Mouse (Mus musculus) cerebellum, postnatal 36 days (tissue): ENCODE measurements at regions not wholly inside any gene's neighbourhood (a gene's known extent, or its start where the extent isn't known, plus 50 kb on each side); places are given as distances from the start of the nearest gene placed in this dataset.
"Not testable (repeated sequence)": the region's sequence is repeated elsewhere in the genome, so short reads cannot be mapped to it uniquely, and the experiment has no call there.

Experiments
- DNase-seq, 2 experiments: peaks; one replicate each; pipeline ENCODE4 v3.0.0; 2021 to 2022; ENCODE audit warnings: mixed read lengths in 2 of 2

DNA sequence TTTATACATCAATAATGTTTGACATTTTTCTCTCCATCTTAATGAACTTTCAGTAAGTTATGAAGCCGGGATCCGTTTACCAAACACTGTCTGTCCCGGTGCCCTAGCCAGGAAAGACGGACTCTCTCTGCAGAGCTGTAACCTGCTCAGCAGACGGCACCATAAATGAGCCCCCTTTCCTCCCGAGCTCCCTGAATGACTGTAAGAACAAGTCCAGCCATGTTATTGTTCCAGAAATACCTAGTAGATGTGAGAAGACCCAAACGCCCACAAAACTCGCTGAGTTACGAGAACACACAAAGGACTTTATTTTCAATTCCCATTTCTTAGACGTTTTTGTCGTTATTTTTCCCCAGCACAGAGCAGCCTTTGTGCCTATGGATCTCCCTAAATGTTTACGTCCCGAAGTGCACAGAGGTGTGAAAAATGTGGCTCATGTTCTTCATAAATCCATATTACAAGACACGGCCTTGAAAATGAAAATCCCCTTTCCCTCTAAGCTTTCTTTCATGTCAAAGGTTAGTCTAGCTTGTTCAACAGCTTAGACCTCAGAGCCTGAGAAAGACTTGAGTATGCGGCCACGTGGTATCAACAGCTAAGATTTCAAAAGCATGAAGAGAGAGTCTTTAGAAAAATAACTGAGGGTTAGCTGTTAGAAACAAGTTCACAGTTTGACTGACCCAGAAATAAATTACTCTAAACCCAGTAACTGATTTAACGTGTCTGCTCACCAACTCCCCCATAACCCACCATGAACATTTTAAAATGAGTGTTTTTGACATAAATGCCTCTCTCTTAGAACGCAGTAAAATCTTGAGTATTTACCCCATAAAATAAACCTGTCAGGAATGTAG, 125.8 kb upstream of the Intu start:
- DNase-seq = no peak

DNA sequence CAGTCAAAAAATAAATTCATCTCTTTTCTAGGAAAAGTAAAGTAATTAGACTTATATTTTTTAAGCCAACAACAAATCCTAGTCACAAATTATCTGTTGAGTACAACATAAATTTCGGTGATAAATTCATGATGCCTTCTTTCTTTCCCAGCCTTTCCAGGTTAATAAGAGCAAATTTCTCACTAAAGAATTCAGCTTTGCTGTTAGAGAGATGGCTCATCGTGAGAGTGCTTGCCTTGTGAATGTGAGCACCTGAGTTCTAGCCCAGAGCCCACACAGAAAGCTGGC, 125.2 kb upstream of the Intu start:
- no peak for DNase-seq

DNA sequence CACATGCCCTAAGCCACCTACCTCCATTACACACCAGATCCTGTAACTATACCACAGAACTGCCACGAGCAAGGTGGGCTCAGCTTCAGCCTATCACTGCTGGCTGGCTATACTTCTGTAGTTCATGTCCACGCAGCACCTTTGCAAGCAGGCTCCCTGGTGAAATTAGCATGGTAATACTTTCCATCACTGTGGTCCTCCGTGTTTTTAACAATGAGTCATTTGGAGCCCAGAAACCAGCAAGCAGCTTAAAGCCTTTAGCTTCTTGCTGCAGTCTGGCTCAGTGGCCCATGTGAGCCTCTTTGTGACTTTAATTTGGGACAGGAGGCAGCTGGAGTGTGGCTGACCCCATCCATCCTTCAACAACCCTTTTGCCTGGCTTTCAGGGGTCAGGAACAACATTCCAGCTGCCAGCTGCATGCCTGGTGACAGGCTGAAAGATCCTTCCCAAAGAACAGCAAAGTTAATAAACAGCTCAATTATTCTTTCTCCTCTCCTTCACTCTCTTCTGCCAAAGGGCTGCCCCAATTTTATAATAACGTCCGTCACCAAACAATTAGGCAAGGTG, 122.1 kb upstream of the Intu start:
- no peak for DNase-seq

DNA sequence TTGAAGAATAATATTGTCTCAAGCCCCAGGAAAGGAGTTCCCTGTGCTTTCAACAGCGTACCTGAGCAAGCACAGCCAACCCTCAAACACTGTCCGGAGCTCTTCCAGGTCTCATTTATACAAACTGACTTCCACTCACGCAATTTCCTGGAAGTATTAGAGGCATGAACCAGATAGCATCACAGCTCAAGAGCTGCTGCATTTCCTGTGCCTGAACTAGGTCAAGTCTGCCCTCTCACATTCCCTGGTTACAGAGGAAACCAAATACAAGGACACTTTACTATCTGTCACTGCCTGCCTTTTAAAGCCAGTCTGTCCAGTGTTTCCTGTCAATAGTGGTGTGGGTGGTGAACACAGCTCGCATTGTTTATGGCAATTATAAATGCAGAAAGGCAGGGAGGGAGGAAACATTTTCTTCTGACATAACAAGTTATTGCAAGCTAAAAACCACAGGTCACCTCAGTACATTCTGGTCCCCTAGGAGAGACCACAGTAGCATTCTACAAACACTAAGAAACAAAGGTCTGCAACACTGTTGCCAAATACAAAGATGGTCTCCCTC, 120.3 kb upstream of the Intu start:
- DNase-seq = no peak

DNA sequence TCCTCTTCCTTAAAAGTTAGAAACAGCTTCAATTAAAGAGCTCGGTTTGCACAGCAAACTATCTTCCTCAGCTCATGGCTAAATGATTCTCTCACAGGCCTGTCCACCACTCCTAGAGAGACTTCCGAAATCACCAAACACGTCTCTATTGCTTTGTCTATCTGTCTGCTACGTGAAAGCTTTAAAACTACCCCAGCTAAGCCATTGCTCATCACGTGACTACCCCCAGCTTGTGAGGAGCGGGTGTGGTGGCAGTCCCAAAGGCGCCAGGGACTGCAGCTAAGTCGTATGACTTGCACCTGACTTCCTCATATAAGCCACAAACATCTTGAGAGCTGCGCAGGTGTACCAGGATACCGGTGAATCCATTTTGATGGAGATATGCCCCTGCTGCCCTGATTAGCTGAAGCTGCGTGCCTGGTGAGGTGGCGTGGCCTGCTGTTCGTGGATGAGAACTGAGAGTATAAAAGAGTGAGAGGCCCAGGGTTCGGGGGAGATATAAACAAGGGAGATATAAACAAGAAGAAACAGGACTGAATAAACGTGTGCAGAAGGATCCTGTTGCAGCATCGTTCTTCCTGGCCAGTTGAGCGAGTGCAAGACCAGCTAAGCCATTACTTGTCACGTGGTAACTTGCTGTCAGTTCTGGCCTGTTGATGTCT, 105.8 kb upstream of the Intu start:
- not testable (repeated sequence) for DNase-seq

DNA sequence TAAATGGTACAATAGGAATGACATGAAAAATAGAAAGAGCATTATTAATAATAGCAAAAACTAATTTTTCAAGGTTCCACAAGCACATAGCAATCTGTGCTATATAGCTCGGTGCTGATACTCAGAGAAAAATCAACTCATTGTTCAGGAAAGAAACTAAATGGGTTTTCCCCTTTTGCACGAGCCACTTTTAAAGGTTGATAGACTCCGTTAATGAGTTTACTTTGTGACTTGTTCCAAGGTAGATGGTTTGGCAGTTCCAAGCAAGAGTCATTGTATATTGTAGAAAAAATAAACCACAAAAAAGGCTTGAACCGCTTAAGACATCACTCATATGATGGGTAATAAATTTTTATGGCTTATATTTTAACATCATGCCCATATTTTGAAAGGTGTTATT, 105.0 kb upstream of the Intu start:
- no peak for DNase-seq

DNA sequence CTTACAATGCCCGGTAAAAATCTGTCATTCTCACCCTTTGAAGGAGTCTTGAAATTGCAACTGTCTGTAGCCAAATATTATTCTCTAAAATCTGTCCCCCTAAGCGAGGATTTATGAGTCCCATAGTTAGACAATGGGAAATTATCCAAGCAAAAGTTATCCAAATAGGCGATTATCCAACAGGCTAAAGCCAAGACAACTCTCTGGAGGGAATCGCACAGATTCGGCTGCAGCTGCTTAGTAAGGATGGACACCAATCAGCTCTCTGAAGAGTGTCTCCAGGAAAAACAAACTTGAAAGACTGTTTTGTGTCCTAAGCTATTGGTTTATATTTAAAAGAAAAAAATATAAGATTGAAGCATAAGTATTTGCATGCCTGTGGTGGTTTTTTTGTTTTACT, 103.1 kb upstream of the Intu start:
- no peak for DNase-seq

DNA sequence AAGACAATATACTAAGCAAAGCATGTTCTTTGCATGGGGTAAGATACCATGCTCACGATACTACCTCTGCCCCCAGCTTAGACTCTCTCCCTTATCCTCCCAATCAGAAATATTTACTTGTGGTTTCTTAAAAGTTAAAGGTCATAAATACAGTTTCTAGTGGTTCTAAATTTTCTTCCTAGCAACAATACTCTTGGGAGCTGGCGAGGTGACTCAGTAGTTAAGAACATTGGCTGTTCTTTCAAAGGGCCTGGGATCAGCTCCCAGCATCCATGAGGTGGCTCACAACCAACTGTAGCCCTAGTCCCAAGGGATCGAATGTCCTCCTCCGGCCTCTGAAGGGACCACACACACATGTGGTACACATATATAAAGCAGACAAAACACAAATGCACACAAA, 92.8 kb upstream of the Intu start:
- DNase-seq = no peak

DNA sequence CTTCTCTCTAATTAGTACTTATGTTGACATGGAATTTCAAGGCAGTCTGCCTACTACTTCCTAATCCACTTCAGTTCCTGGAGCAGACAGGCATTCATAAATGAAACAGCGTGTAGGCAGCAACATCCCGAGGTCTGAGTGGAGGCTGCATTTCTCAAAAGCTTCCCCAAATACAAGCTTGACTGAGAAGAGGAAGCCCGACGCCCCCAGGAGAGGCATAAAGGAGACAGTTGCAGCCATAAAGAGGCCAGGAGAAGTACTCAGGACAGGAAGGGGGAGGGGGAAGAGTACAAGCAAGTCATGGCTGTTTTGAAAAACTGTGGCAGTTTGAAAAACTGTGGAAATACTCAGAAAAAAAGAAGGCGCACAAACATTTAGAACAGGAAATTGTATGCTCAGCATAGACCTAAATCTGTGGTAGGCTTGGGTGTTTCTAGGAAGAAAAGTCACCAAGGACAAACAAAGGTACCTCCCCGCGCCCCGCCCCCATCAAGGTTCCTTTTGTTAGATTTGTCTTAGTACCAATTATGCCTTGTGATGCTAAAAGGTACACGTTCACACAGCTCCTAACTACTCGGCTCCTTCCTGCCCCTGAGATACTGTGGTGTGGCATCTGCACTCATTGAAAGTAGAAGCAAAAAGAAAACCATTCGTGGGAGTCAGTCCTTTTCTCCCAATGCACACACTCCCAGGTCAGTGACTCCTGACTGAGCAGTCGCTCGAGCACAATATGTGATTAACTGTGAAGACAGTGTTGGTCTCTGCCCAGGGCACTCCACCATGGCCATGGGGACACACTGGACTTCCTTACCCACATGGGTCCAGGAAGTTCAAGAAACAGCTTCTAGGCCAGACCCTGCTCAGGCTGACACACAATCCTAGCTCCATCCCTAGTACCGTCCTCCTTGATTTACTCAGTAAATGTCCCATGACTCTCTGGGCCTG, 89.7 kb upstream of the Intu start:
- no peak for DNase-seq

DNA sequence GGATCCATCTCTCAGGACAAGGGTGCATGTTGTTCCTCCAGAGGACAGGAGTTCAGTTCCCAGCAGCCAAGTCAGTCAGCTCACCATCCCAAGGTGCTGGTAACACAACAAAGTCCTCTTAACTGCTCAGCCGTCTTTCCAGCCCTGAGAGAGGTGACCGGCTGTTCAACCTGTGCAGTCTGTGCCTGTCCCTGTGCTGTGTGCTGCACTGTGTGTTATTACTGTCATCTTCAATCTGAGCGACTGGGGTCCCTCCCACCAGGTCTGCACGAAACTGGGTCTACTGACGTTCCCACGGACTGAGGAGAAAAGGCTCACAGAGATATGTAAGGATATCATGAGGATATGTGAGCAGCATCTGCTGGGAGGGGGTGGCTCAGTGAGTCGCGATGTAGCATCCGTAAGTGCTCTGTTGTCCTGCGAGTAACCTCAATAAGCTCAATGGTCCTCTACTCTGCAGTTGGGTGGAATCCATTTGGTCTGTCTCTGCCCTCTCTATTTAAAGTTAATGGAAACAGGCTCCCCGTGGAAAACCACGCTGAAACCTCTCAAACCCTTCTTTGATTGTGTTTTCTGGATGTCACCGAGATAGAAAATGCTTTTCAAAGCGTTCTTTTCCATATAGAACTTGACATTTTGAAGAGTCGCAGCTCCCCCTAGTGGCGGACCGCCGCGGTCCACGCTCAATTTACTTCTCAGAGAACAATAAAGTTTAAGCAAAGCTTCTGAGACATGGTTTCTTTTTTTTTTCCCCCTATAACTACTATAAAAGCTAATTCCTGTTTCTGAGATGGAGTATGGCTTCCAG, 87.1 kb upstream of the Intu start:
- DNase-seq = peak; percentile 53 to 55

DNA sequence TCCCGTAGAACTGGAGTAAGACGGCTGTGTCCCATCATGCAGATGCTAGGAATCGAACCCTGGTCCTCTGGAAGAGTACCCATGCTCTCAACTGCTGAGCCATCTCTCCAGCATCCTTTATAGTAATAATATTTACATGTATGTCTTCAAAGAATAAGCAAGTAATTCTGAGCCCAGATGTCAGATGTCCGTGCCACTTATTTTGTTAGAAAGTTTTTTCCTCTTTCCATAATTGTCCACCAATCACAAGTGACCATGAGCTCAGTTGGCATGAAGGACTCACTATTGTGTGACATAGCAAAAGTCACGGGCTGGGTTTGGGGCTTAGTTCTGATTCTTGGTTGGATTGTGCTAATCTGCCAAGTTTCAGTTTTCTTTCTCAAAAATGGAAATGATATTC, 78.1 kb upstream of the Intu start:
- no peak for DNase-seq

DNA sequence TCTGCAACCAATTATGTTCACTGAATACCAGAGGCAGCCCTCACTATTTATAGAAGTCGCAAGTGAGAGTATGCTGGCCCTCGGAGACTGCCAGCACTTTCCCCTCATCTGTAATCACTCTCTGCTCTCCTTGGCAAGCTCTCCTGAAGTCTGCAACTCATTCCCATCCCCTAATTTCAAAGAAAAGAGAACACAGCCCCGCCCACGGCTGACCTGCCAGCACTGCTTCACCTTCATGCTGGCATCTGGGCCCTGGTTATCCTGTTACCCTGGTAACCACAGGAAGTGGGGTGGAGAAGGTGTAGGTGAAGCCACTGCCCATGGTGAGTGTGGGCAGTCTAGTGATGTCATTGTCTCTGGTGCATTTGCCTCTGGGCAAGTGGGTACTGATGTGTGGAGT, 77.5 kb upstream of the Intu start:
- DNase-seq = no peak

DNA sequence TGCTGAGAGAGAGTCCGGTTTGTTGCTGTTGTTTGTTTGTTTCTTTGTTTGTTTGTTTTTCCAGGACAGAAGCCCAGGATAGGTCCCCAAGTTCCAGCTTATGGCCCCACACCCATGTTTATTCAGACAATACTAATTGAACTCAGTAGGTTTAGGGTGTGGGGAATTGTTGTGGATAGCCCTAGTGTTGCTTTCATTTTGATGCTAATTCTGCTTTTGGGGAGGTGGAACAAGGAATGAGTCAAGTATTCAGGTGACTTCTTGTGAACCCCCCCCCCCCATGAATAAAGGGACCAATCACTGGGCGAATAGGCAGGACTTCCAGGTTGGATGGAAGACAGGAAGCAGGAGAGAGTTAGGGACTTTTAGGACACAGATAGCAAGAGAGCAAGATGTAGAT, 75.0 kb upstream of the Intu start:
- DNase-seq = no peak

DNA sequence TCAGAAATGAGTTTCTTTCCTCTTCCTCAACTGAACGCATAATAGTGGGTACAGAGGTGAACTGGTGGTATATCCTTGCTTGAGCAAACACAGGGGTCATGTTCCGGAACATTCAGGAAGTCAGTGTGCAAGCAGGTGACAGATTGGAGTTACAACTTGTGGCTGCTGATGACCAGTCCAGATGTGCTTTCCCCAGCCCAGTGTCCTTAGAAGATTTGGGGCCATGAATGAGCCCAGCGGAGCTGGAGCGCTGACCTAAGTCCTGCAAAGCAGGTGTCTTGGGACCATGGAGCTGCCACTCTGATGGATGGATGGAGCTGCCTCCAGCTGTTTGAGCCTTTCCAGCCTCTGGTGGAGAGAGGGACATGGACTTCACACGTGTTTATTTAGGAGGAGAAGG, 72.6 kb upstream of the Intu start:
- no peak for DNase-seq

DNA sequence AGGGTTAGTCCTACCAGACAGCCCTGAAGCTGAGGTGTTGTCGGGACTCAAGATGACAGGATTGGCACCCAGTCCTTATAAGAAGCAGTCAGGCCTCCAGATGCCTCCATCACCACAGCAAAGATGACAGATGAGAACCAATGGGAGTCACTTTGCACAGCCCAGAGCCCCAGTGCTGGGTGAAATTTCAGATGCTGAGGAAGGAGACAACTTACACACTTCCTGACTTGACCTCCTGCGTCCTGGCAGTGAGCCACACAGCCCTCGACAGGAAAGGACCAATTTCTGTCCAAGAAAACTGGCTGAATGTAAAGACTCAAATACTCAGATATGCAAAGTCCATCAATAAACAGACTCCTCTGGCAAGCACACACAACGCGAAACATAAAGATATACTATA, 67.6 kb upstream of the Intu start:
- no peak for DNase-seq

DNA sequence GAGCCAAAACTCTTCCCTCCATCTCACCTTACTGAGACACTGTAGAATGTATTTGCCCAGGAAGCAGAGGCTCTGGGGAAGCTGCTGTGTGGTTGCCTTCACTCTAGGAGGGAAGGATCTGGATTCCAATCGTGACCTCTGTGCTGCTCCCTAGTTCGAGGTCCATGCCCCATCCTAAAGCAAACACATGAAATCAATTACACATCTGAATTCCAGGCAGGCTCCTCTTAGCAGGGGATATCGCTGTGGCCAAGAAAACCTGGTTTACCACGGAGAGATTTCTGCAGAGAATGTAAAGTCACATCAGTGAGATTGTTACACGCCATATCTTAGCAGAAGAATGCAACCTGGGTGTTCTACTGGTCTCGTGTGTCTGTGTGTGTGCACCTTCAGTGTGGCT, 61.0 kb upstream of the Intu start:
- DNase-seq = no peak

DNA sequence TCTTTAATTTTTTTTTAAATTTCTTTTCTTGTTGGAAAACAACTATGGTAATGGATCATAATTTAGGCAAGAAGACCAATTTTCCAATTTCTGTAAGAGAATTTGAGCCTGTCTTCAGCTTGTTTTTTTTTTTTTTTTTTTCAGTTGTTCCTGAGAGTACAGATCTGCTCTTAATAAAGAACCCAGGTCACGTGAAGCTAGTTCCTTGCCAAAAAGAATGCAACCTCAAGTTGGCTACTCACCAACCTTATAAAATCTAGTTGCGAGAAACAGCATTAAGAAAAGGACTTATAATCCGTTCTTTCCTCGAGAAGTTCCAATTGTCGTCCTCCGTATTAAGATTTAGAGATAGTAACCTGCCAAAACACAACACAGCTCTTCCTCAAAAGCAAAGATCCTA, 58.3 kb upstream of the Intu start:
- DNase-seq = no peak

DNA sequence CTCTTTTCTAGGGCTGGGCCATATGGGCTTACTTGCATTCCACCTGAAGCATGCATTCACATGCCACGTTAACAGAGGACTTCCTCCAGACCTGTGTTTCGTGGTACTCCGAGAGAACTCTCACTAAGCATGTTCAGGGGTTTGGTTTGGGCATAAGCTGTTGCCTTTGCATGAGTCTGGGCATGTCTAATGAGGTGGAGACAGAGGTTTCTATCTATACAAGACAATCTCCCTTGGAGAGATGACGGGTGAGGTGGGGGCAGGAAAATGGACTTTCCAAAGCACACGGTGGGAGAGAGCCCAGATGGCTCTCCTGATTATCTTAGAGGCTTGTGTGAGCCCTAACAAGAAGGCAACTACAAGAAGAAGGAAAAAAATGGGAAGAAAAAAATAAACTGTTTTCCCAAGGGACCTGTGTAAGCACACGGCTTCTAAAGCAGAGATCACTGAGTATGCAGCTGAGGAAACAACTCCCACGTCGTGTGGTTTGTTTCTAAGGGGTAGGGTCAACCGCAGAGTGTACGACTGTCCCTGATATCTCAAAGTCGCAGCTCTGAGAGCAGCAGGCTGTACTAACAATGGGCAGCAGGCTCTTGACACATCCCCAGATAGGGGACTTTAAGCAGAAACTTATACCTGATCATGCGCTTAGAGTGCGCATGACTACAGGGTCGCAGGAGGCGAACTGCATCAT, 50.7 kb upstream of the Intu start:
- DNase-seq = no peak
